Mouse (Mus musculus) spleen, adult 2 months (tissue): ENCODE data around the gene Fau.

Experiments
- CTCF ChIP-seq: fragments of 200-500 bp; IDR thresholded peaks from 2 replicates; pipeline ENCODE4 v1.5.1; 2011; ENCODE audit warnings: mild to moderate bottlenecking, inconsistent platforms; ENCODE audit not compliant: insufficient read depth, insufficient read length, insufficient replicate concordance; ENCODE audit errors: extremely low read depth
- POLR2A ChIP-seq: fragments of 200-500 bp; IDR thresholded peaks from 2 replicates; pipeline ENCODE4 v1.6.1; 2011; ENCODE audit warnings: low read depth, low read length, inconsistent platforms

DNA sequence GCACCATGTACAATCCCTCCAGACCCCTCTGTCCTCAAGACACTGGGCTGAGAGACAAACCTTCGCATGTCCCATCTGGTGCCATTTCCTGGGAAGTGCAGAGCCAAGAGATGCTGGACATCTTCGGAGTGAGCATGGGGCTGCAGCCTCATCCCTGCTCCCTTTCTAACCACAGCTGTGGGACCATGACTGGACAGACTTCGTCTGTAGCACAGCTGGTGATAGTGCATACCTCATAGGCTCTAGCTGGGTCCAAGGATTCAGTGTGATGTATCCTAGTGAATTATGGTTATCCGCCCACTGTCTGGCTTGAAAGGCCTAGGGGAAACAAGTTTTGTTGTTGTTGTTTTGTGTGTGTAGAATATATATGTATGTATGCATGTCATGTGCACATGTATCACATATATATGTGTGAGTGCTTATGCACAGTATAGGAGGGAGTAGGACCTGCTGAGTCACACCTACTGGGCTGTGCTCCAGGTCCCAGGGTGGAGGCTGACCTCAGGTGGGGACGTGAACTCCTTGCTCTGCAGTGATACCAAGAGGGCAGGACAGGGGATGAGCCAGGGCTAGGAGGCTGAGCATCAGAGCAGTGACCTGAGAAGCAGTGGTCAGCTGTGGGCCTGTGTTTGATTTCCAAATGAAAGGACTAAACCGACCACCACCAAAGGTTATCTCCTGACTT, 44.7 kb downstream of the Fau start:
- TF ChIP-seq CTCF (no peak), POLR2A (no peak)
